ENCODE assay signal across 13 mouse cellular contexts in genomic region chrX:52144491-52144890, GRCm38 (mm10).
"Had no signal": no experiment of that assay in that cellular context is flagged by ENCODE, and none has a peak within 500 bp of the region (broad histone marks: within the 10 kb centered on the region; RNA-seq: fewer than 3 reads in every experiment).

No protein-coding gene starts in this region.

- ATAC-seq: midbrain, embryonic 15.5 days had no signal

- H3K9me3 ChIP-seq: limb, embryonic 10.5 days; midbrain, embryonic 15.5 days; neural tube, embryonic 12.5 days had no signal

- H3K4me1 ChIP-seq: limb, embryonic 10.5 days; midbrain, embryonic 15.5 days; neural tube, embryonic 12.5 days had no signal

- DNase-seq: kidney, adult 18-20 months; lung, embryonic 14.5 days; lung, postnatal 10 days; lung, postnatal 4 days; right cerebral cortex, postnatal 4 days; thymus, postnatal 4 days had no signal

- H3K27me3 ChIP-seq: midbrain, embryonic 15.5 days; neural tube, embryonic 12.5 days had no signal

- H3K4me3 ChIP-seq: left cerebral cortex, adult 2 months; limb, embryonic 10.5 days; midbrain, embryonic 15.5 days; neural tube, embryonic 12.5 days had no signal

- H3K9ac ChIP-seq: hindbrain, embryonic 14.5 days; lung, embryonic 14.5 days; midbrain, embryonic 15.5 days; neural tube, embryonic 12.5 days had no signal

- H3K4me2 ChIP-seq: hindbrain, embryonic 14.5 days; lung, embryonic 14.5 days; midbrain, embryonic 11.5 days; midbrain, embryonic 15.5 days; neural tube, embryonic 12.5 days had no signal

- H3K27ac ChIP-seq: hindbrain, embryonic 14.5 days; left cerebral cortex, adult 2 months; limb, embryonic 10.5 days; midbrain, embryonic 15.5 days; neural tube, embryonic 12.5 days; stomach, postnatal 0 days had no signal

- H3K36me3 ChIP-seq: limb, embryonic 10.5 days; midbrain, embryonic 15.5 days; neural tube, embryonic 12.5 days had no signal
